Mouse (Mus musculus): ENCODE data around the gene Vmn1r1. TPM values are rescaled to one million over a fixed set of nuclear protein-coding genes. Genes with fewer than 3 reads are reported as not detected.

Vmn1r1 gene
- total and polyA plus RNA-seq, 2 experiments from 2014 or later: not detected

DNA sequence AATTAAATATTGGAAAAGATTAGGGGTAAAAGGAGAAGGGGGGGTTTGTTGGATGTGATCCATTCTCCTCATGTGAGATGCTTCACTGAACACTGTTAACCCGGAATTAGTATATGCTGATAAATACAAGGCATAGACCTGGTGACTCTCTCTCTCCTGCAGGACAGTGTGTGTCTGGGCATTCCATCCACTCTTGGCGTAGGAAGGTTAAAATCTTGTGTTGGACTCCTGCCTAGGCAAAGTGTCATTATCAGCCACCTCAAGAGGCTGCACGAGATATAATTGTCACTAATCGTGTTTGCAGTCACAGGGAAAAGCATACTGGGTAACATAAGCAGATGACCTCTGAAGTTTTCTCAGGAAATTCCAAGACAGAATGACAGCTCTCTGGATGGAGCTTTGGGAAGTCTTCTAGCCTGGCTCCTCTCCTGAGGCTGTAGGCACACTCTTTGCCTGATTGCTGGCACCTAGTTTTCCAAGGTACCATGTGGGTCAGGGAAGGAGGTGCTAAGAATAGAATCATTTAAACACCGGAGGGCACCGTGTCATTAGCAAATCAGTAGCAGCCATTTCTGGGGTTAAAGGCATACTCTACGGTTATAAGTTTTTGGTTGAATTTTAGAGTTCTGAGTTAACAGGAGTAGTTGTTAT lies 15.3 kb downstream of the Vmn1r1 start:
- no peak overlapping the region for H3K4me2 ChIP-seq (ENCODE audit: low read depth)
- no peaks in the 10 kb centered on the region for H3K27me3 ChIP-seq (ENCODE audit: insufficient read depth, low read length)
- no peaks in the 10 kb centered on the region for H3K4me1 ChIP-seq (ENCODE audit: insufficient read depth)
- H3K4me3 ChIP-seq (ENCODE audit: low read depth, low read length): no peak overlapping the region
- no peaks in the 10 kb centered on the region for H3K9me3 ChIP-seq (ENCODE audit: low read length)
- H3K36me3 ChIP-seq (ENCODE audit: insufficient read depth): no peaks in the 10 kb centered on the region
- TF ChIP-seq CTCF (IDR thresholded peaks at IDR 0.05; ENCODE audit: low read depth): no peak
- ATAC-seq (no peak), DNase-seq (no peak)
- no peak overlapping the region for H3K27ac ChIP-seq (ENCODE audit: low read depth, low read length)
- H3K9ac ChIP-seq: no peak overlapping the region
- WGBS: 67% methylated on average over 7 of the region's 7 CpGs

DNA sequence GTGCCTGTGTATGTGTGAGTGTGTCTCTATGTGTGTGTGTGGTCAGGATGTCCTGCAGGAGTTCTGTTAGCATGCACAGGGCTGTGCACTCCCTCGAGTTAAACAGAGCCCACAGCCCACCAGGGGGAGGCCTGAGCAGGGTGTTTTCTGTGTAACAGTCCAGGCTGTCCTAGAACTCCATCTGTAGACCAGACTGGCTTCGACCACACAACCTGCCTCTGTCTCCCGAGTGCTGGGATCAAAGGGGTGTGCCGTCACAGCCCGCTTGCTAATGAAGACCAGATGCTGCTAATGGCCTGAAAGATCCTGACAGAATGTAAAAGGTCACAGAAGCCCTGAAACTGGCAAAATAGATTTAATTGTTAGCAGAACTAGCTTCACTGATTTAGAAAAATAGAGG lies 18.7 kb downstream of the Vmn1r1 start:
- Histone ChIP-seq H3K27ac (ENCODE audit: low read depth, low read length) (no peak overlapping the region), H3K36me3 (ENCODE audit: insufficient read depth) (no peaks in the 10 kb centered on the region), H3K9ac (no peak overlapping the region), H3K27me3 (ENCODE audit: insufficient read depth, low read length) (no peaks in the 10 kb centered on the region), H3K4me1 (ENCODE audit: insufficient read depth) (no peaks in the 10 kb centered on the region), H3K4me3 (ENCODE audit: low read depth, low read length) (no peak overlapping the region), H3K4me2 (ENCODE audit: low read depth) (no peak overlapping the region), H3K9me3 (ENCODE audit: low read length) (no peaks in the 10 kb centered on the region)
- DNase-seq (no peak), ATAC-seq (no peak)
- WGBS: 37% methylated on average over 5 of the region's 5 CpGs
- TF ChIP-seq CTCF (IDR thresholded peaks at IDR 0.05; ENCODE audit: low read depth): no peak

DNA sequence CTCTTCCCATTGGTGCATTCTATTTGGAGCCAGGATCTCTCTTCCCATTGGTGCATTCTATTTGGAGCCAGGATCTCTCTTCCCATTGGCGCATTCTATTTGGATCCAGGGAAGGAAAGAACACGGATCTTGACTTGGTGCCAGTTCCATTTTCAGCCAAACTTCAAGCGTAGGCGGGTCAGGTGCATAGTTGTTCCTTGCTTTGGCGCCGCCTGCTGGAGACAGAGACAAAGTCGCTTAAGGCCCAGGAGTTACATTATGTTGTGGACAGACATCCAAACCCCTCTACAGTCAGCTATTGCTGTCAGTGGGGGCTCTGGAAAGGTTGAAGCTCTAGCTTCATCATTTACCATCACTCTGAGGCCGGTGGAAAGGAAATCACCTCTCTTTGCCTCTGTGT lies 21.0 kb downstream of the Vmn1r1 start:
- ATAC-seq (no peak), DNase-seq (no peak)
- Histone ChIP-seq H3K27ac (ENCODE audit: low read depth, low read length) (no peak overlapping the region), H3K9me3 (ENCODE audit: low read length) (no peaks in the 10 kb centered on the region), H3K27me3 (ENCODE audit: insufficient read depth, low read length) (no peaks in the 10 kb centered on the region), H3K36me3 (ENCODE audit: insufficient read depth) (no peaks in the 10 kb centered on the region), H3K4me1 (ENCODE audit: insufficient read depth) (no peaks in the 10 kb centered on the region), H3K4me3 (ENCODE audit: low read depth, low read length) (no peak overlapping the region), H3K9ac (no peak overlapping the region), H3K4me2 (ENCODE audit: low read depth) (no peak overlapping the region)
- no peak for TF ChIP-seq CTCF (IDR thresholded peaks at IDR 0.05; ENCODE audit: low read depth)
- 78% methylated on average over 8 of the region's 8 CpGs for WGBS

DNA sequence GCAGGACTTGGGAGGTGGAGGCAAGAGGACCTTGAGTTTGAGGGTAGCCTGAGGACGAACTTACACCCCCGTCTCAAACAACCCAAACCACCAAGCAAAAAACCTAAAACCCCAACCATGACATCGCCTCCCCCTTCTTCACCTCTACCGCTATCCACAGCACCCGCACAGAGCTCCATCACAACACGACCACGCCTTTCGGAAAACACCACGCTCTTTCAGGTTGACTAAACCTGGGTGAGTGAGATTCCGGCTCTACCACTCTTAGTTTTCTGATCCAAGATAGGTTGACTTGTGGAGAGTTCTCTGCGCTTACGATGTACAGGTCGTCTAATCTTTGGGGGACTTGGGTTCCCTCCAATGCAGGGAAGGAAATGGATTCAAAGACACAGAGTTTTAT lies 21.6 kb downstream of the Vmn1r1 start:
- no peak for TF ChIP-seq CTCF (IDR thresholded peaks at IDR 0.05; ENCODE audit: low read depth)
- Histone ChIP-seq H3K4me3 (ENCODE audit: low read depth, low read length) (no peak overlapping the region), H3K27ac (ENCODE audit: low read depth, low read length) (no peak overlapping the region), H3K4me2 (ENCODE audit: low read depth) (no peak overlapping the region), H3K9ac (no peak overlapping the region), H3K4me1 (ENCODE audit: insufficient read depth) (no peaks in the 10 kb centered on the region), H3K9me3 (ENCODE audit: low read length) (no peaks in the 10 kb centered on the region), H3K36me3 (ENCODE audit: insufficient read depth) (no peaks in the 10 kb centered on the region), H3K27me3 (ENCODE audit: insufficient read depth, low read length) (no peaks in the 10 kb centered on the region)
- 95% methylated on average over 13 of the region's 13 CpGs for WGBS
- ATAC-seq (no peak), DNase-seq (no peak)

DNA sequence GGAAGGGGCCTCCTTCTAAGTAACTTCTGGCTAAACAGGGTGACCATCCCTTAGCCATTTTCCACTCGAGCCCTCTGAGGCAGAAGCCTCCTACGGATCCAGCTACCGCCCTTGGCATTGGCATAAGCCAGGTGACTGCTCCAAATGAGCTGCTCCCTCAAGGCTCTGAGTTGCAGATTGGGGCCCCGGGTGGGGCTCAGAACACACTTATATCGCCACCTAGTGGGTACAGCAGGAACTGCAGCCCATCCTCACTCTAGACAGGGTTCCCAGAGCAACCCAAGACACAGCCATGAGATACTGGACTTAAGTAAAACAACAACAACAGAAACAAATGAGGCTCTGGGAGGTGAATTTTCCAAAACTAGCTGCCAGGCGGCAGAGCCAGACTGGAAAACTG lies 23.9 kb downstream of the Vmn1r1 start:
- 4% methylated on average over 6 of the region's 6 CpGs for WGBS
- Histone ChIP-seq H3K4me1 (ENCODE audit: insufficient read depth) (no peaks in the 10 kb centered on the region), H3K27me3 (ENCODE audit: insufficient read depth, low read length) (no peaks in the 10 kb centered on the region), H3K27ac (ENCODE audit: low read depth, low read length) (no peak overlapping the region), H3K9ac (no peak overlapping the region), H3K4me3 (ENCODE audit: low read depth, low read length) (no peak overlapping the region), H3K4me2 (ENCODE audit: low read depth) (no peak overlapping the region), H3K36me3 (ENCODE audit: insufficient read depth) (no peaks in the 10 kb centered on the region), H3K9me3 (ENCODE audit: low read length) (no peaks in the 10 kb centered on the region)
- TF ChIP-seq CTCF (IDR thresholded peaks at IDR 0.05; ENCODE audit: low read depth): peak; percentile 90
- ATAC-seq (peak; percentile 72), DNase-seq (peak; percentile 81)

DNA sequence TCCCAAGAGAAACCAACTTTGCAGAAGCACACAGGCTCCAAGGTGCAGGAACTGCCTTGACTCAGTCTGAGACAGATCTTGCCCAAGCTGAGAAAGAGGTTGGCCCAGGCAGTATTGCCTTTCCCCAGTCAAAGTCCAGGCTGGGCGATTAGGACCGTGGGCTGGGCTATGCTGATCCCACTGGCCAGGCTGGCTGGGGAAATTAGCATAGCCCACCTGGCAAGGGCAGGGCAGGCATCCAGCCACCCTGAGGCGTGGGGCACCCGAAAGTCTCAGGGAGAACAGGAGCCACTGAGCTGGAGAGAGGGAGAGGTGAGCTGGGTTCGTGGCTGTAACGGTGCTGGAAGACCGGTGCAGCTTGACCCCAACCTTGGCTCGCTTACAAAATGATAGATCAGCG lies 24.3 kb downstream of the Vmn1r1 start:
- Histone ChIP-seq H3K9me3 (ENCODE audit: low read length) (no peaks in the 10 kb centered on the region), H3K27me3 (ENCODE audit: insufficient read depth, low read length) (no peaks in the 10 kb centered on the region), H3K4me2 (ENCODE audit: low read depth) (no peak overlapping the region), H3K4me3 (ENCODE audit: low read depth, low read length) (no peak overlapping the region), H3K9ac (no peak overlapping the region), H3K27ac (ENCODE audit: low read depth, low read length) (no peak overlapping the region), H3K36me3 (ENCODE audit: insufficient read depth) (no peaks in the 10 kb centered on the region), H3K4me1 (ENCODE audit: insufficient read depth) (no peaks in the 10 kb centered on the region)
- ATAC-seq: no peak
- no peak for TF ChIP-seq CTCF (IDR thresholded peaks at IDR 0.05; ENCODE audit: low read depth)
- no peak for DNase-seq
- WGBS: 42% methylated on average over 9 of the region's 9 CpGs

DNA sequence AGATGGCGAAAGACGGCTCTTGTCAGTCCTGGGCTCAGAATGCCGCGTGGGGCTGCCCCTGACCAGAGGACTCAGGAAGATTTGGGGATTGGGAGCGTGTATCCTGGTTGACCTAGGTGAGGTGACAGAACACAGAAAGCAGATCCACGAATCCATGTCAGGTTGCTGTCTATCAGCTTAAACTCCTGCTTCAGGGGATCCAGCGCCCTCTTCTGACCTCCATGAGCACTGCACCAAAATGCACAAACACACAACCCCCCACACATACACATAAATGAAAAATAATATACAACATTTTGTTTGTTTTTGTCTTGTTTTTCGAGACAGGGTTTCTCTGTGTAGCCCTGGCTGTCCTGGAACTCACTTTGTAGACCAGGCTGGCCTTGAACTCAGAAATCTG lies 26.1 kb downstream of the Vmn1r1 start:
- WGBS: 76% methylated on average over 8 of the region's 8 CpGs
- no peak for DNase-seq
- Histone ChIP-seq H3K9ac (no peak overlapping the region), H3K4me3 (ENCODE audit: low read depth, low read length) (no peak overlapping the region), H3K9me3 (ENCODE audit: low read length) (no peaks in the 10 kb centered on the region), H3K36me3 (ENCODE audit: insufficient read depth) (no peaks in the 10 kb centered on the region), H3K4me2 (ENCODE audit: low read depth) (no peak overlapping the region), H3K27me3 (ENCODE audit: insufficient read depth, low read length) (no peaks in the 10 kb centered on the region), H3K27ac (ENCODE audit: low read depth, low read length) (no peak overlapping the region), H3K4me1 (ENCODE audit: insufficient read depth) (no peaks in the 10 kb centered on the region)
- no peak for ATAC-seq
- TF ChIP-seq CTCF (IDR thresholded peaks at IDR 0.05; ENCODE audit: low read depth): 0 out of 2 replicates have a peak, but pooled peaks have one; percentile 11

All from forebrain, postnatal 0 days (tissue).